Mouse (Mus musculus): ENCODE measurements around the gene Btbd17.

GRCm38 (mm10) chr11:114829499-114830432, 34.0 kb upstream of the Btbd17 start:
- TF ChIP-seq CTCF (IDR thresholded peaks at IDR 0.05; ENCODE audit: low read depth) (no peak), EP300 (IDR thresholded peaks at IDR 0.05; ENCODE audit: low read depth) (no peak)
